Mouse (Mus musculus): ENCODE results near the gene Nfxl1. TPM values are rescaled to one million over a fixed set of nuclear protein-coding genes. Genes with fewer than 3 reads are reported as not detected.
"Not testable (repeated sequence)": the region's sequence is repeated elsewhere in the genome, so short reads cannot be mapped to it uniquely, and the experiment has no call there.

Gene Nfxl1
- total RNA-seq (2021) = 1 to 10 TPM; 3.0 to 4.0 TPM
- long read RNA-seq, experiment 1 = 0 reads
- long read RNA-seq, experiment 2 = 0 reads

- DNase-seq = peak; percentile 96
These were observed at the start of gene Nfxl1 for GRCm38 (mm10) chr5:72559544-72560049. Gene Nfxl1 (minus strand): TSS chr5:72559684.

- no peak for DNase-seq
These were observed 43.7 kb upstream of the Nfxl1 start for GRCm38 (mm10) chr5:72603138-72603537.

DNA sequence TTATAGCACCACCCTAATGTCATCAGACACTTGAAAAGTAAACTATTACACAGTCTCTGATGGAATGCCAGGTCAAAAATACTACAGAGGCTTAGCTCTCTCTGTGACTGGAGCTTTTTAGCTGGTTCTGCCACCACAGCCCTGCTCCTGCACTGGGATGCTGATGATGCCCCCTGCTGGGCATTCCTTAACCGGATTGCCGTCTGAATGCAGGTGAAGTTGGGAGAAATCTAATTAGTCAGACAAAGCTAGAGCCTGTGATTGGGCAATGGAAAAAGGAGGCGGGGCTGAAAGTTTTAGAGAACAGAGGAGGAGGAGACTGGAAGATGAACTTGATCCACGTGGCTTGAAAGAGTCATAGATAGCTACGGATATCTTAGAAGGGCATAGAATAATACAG lies 41.5 kb upstream of the Nfxl1 start:
- peak; percentile 7 for DNase-seq

- no peak for DNase-seq
These were observed 27.8 kb upstream of the Nfxl1 start, which contains the start of gene Gm5868 for GRCm38 (mm10) chr5:72587192-72587681. Gene Gm5868 (minus strand): TSS chr5:72587551.

DNA sequence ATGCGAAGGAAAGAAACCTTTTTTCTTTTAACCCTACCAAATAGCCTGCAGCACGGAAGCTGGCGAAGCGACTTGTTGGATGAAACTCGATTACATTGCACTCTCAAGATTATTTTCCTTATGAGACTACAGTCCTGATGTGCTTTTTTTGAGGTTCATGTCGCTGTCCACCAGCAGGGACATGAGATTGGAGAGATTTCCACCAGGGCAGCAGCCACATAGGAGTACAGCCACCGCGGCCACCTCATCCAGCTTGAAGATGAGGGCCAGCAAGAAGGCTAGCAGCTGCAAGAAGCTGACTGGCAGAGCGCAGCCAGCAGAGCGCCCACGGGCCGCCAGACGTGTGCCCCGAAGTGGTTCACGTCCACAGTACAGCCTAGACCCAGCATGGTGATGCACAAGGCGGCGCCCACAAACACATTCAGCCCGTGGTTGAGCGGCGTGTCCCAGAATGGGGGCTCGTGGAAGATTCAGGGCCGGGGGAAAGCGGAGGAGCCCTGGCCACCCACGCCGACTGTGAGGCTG lies 27.2 kb upstream of the Nfxl1 start:
- not testable (repeated sequence) for DNase-seq

- DNase-seq = not testable (repeated sequence)
These were observed 26.6 kb upstream of the Nfxl1 start for GRCm38 (mm10) chr5:72586122-72586521.

DNA sequence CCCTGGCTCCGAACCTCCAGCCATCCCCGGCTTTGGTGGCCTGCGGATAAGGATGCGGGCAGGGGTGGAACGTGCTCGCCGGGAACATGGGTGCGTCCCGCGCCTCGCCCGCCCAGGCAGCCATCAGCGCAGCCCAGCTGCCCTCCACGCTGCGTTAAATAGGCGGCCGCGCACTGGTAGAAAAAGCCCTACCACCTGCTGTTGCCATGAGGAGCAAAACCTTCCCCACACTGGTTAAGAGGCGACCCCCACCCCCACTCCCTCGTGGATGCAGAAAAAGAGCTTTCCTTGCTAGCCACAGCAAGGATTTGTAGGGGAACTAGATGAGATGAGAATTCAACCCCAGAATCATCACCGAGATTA lies 21.5 kb upstream of the Nfxl1 start, which contains the start of gene Zar1:
Zar1 (minus strand) TSS at position 285 of the 363 bp plus-strand sequence.
- not testable (repeated sequence) for DNase-seq

- not testable (repeated sequence) for DNase-seq
These were observed 20.8 kb upstream of the Nfxl1 start for GRCm38 (mm10) chr5:72580088-72580969.

DNA sequence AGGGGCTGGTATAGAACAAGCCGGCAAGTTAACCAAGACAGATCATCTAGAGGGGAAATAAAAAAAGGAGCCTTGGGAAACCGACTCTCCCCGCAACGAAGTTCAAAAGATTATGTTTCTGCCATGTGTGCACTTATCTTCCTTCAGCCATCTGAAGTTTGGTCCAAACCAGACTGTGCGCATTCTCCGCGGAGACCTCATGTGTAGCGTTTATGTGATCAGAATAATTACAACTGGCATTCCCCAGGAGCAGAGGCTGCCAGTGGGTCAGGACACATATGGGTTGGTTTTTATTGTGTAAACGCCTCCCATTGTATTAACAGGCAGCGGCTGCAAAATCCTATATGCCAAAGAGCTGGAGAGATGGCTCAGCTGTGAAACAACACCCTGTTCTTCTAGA lies 20.1 kb upstream of the Nfxl1 start:
- not testable (repeated sequence) for DNase-seq

DNA sequence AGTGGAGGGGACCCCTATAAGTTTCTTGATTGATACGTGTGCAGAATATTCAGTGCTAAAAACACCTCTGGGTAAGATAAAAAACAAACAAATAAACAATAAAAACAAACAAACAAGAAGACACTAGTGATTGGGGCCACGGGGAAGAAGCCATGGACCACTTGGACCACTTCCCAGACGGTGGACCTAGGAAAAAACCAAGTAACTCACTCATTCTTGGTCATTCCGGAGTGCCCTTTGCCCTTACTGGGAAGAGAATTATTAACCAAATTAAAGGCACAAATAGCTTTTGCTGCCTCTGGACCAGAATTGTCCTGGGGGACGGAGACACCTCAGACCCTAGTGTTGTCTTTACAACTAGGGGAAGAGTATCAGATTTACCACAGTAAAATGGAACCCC lies 6.1 kb upstream of the Nfxl1 start:
- no peak for DNase-seq

DNA sequence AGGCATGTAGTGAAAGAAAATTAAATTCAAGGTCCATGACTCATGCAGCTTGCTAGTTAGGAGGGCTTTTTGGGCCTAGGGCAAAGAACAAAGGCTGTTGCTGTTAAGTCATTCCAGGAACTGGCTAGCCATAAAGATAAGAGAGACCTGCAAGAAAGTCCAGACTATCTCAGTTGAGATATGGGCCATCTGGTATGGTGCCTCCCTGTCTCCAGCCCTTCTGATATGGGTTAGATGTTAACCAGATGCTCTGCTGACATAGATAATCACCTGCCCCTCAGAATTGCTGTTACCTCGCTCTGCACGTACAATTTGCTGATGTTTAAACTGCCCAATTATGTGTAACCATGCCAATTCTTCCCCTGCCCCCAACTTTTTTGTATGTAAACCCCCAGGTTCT lies 3.7 kb upstream of the Nfxl1 start:
- DNase-seq = not testable (repeated sequence)

DNA sequence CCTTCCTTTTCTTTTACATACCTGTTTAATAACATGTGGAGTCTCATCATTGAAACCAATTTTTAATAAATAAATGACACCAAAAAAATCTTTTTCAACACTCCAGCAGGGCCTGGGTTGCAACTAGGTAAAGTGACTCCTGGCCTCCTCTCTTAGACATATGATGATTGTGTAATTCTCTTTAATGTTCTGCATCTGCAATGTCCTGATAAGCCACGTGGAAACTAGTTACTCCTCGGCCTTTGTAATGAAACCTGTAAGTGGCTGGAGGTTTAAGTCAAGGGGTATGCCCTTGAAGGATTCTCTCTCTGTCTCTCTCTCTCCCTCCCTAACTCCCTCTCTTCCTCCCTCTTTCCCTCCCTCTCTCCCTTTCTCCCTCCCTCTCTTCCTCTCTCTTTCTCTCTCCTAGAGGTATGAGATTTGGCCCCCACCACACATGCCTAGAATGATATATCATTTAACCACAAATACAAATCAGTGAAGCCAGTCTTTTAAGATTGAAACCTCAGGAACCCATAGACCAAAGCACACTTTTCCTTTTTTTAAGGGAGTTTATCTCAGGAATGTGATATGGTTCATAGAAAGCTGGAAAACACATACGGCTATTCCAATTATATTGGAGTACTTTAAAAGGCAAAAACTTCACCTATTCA lies 1.6 kb upstream of the Nfxl1 start:
- no peak for DNase-seq

DNA sequence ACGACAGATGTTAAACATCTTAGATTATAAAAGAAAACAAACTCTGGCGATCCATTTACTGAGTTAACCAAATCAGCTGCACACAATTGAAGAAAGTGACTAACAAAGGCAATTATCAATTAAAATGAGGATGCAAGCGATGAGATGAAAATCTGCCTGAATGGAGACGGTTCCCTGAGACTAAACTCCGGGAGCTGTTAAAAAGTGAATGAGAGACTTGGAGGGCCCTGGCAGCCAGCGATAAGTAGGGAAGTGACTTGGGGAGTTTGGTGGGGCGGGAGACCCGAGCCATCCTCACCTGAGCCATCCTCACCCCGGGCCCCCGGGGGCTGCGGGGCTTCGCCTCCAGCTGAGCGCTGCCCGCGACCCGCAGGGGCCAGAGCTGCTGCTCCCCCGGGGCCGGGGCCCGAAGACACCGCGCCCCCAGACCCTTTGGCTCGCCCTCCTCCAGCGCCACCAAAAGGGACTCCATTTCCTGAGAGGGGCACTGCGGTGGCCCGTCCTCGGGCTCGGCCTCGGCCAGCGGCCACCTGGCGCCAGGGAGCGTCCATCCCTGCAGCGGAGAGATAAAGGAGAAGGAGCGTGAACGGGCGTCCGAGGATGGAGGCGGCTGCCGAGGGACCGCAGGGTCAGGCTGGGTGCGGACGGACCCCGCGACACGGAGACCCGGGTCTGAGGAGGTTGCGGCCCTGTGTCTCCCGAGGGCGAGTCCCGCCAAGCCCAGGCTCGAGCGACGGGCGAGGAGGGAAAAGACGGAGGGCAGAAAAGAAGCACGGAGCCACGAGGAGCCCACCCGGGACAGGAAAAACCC lies 563 bp downstream of the Nfxl1 start:
- DNase-seq = peak; percentile 54

DNA sequence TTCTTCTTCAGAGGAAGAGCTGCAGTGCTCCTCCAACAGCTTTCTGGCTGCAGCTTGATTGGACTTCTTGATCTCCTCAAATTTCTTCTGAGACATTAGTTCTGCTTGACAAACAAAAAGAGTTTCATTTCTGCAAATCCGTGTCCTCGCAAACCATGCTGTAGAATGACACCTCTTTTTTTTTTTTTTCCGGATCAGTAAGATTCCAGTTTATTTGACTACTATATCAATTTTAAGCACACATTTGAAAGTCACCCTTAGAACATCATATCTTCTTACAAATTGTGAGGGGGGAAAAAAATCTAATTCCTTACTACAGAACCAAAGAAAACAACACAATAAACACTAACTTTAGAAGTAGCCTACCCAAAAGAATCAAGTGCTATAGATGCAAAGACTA lies 3.2 kb downstream of the Nfxl1 start:
- DNase-seq = no peak

DNA sequence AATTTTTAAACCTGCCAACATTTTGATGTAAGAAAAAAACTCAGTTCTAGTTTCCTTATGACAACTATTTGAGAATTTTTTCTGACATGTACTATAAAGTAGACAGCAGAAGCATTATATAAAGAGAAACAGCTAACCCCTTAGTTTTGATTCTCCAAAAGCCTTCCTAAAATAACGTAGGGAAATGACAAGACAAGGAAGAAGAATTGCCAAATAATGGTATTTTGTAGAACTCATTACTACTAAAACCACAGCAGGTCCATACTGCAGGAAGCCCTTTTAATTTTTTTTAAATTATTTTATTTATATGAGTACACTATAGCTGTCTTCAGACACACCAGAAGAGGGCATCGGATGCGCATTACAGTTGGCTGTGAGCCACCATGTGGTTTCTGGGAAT lies 8.3 kb downstream of the Nfxl1 start:
- DNase-seq = no peak

GRCm38 (mm10) chr5:72528896-72529295 lies 30.6 kb downstream of the Nfxl1 start:
- no peak for DNase-seq

DNA sequence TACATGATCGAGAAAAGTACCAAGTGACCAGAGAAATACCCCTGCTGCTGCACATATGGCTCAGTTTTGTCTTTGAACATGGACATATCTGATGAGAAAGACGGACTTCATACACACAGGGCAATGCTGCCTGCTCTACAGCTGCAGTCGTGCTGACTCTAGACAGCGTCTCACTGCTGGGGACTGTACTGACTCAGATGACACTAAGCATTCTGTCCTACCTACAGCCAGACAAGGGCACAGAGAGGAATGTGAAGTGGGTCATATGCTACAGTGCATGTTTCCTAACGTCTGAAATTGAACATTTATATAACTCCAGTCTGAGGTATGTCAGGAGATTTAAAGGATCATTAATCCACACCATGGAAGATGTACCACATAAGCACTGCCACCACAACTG lies 45.7 kb downstream of the Nfxl1 start:
- DNase-seq = no peak

DNA sequence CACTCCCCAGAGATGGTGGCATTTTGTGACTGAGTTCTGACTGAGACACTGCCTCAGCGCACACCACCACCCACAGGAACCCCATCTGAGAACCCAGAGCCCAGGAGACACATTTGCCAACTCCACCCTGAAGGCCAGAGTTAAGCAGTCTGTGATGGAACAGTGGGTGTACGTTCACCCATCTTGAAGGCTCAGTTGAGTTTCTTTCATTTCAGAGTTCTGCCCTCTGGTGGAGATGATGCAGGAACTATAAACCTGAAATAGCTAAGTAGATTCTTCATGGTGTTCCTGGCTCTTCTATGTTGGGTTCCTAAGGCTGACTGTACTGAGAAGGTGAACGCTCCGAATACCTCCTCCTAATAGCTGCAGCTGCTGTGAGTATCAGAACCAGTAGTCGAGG lies 53.7 kb downstream of the Nfxl1 start:
- DNase-seq = no peak

DNA sequence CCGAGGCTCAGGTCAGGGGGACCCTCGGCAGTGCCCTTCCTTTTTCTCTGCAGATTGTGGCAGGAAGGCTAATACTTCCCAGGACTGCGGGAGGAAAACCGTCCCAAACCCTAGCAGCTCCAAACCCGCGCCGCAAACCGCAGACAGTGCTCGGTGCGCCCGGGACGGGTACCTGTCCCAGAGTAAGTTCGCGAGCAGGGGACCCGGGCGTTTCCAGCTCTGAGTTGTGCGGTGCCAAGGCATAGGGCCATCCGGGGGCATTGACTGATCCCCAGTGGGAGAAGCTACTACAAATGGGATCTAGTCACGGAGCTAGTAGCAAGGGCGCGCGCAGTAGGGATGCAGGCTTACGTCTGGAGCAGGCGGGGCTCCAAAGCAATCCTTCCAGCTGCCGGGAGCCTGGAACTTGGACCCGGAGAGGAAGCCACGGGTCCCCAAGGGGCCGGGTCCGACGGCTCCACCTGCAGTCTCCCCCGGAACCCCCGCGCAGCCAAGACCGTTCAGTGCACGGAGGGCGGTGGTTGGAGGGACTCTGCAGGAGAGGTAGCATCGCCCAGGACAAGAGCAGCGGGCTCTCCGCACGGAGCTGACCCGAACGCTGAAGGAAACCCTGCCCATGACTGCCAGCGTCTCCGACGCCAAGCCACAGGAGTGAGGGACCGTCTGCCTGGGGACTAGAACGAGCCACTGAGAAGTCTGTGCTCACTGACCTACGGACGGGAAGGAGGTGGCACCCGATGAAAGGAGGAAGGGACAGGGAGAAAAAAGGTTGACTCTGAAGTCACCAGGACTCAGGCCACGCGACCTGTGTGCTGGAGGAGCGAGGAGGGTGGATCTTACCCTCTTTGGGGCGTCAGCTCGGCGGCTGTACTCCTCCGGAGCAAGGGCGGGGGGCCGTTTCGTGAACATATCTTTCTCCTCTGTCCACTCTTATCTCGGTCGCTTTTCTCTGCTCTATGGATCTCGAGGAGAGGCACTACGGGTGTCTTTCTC lies 55.7 kb downstream of the Nfxl1 start, which contains the start of gene Corin:
Corin (minus strand) TSS at position 943 of the 993 bp plus-strand sequence.
- DNase-seq = no peak

GRCm38 (mm10) chr5:72502778-72503177 lies 56.7 kb downstream of the Nfxl1 start:
- no peak for DNase-seq

Measured in gastrocnemius, postnatal 25 days (tissue).